Mouse (Mus musculus) neutrophil, adult 5-6 weeks (primary cell): ENCODE measurements around the gene Rnf157. TPM values are rescaled to one million over a fixed set of nuclear protein-coding genes. Genes with fewer than 3 reads are reported as not detected.
A peak's percentile ranks its signal among the peaks of the same experiment; 100 is the strongest.
"Not testable (repeated sequence)": the region's sequence is repeated elsewhere in the genome, so short reads cannot be mapped to it uniquely, and the experiment has no call there.

ENCODE experiments used
- ATAC-seq: fragments of 151-379, 151-347 bp; 2 replicates; pipeline ENCODE4 v1.8.0; 2017; ENCODE audit warnings: mild to moderate bottlenecking, moderate TSS enrichment; ENCODE audit not compliant: insufficient number of reproducible peaks, poor library complexity, low FRiP score, severe bottlenecking; ENCODE audit errors: extremely low read depth
- total RNA-seq: library from RNA; stranded (forward); fragments of 200-1000 nt; gene quantifications from 2 replicates; pipeline ENCODE4 v1.2.3, GENCODE M21; 2017

Rnf157 gene
- total RNA-seq, 1 experiment from 2014 or later = 17.0 TPM

DNA sequence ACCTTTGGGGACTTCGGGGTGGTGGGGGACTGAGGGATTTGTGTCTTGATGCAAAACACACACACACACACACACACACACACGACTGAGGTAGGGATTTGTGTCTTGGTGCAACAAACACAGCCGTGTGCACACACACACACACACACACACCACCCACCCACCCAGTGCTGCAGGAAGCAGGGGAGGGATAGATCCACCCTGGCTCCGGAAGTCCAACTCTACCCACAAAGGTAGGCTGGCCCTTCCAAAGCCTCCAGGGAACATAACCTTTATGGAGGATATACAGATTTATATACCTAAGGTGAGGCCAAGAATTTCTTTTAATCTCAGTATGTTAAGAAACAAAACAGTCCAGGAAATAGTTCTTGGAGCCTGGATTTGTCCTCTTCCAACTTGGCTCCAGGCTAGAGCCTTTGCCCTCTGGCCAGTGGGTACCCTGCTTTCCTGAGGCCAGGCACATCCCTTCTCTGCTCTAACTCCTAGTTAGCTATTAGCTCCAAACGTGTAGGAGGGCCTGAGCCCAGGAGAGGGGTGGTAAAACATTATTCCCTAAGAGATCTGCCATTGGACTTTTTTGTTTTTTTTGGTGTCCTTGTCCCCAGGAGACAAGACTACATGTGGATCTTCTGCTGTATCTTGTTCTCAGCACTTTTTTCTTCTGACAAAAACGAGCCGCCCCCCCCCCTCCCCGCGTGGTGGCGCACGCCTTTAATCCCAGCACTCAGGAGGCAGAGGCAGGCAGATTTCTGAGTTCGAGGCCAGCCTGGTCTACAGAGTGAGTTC is 22.3 kb upstream of the Rnf157 start:
- ATAC-seq = no peak

GRCm38 (mm10) chr11:116434287-116434966 is 21.6 kb upstream of the Rnf157 start:
- ATAC-seq = no peak

- peak; percentile 90 for ATAC-seq
Observed at GRCm38 (mm10) chr11:116433356-116434286, 20.8 kb upstream of the Rnf157 start, which contains the start of gene Ubald2. Ubald2 (plus strand) TSS chr11:116434094.

DNA sequence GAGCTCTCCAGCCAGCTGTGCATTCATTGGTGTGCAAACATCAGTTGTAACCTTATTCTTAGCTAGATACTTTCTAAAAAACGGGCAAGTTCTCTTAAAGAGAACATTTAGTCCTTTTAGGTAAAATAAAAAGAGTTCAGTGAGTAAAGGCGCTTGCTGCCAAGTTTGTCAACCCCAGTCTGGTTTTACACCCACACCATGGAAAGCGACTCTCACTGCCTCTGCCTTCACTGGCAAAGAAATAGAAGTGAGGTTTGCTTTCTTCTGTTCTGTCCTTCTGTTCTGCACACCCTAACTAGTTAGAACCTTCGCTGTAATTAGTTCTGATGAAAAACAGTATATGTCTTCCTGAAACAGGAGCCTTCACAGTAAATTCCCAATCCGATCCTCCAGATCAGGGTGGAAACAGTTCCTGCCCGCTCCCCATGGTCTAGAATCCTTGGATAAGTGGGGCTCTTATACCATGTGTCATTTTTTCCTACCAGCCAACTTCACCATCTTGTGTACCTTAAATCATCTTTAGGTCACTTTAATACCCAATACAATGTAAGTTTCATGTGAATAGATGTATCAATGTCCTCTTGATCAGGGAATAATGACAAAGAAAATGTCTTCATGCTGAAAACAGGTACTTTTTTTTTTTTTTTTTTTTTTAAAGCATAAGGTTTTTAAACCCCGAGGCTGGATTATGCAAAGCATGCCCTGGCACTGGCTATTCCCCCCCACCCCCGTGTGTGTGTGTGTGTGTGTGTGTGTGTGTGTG is 19.9 kb upstream of the Rnf157 start:
- ATAC-seq = no peak

GRCm38 (mm10) chr11:116432127-116432526 is 19.3 kb upstream of the Rnf157 start:
- no peak for ATAC-seq

GRCm38 (mm10) chr11:116431428-116432077 is 18.7 kb upstream of the Rnf157 start:
- no peak for ATAC-seq

- ATAC-seq = no peak
Observed at GRCm38 (mm10) chr11:116430723-116431427, 18.0 kb upstream of the Rnf157 start.

DNA sequence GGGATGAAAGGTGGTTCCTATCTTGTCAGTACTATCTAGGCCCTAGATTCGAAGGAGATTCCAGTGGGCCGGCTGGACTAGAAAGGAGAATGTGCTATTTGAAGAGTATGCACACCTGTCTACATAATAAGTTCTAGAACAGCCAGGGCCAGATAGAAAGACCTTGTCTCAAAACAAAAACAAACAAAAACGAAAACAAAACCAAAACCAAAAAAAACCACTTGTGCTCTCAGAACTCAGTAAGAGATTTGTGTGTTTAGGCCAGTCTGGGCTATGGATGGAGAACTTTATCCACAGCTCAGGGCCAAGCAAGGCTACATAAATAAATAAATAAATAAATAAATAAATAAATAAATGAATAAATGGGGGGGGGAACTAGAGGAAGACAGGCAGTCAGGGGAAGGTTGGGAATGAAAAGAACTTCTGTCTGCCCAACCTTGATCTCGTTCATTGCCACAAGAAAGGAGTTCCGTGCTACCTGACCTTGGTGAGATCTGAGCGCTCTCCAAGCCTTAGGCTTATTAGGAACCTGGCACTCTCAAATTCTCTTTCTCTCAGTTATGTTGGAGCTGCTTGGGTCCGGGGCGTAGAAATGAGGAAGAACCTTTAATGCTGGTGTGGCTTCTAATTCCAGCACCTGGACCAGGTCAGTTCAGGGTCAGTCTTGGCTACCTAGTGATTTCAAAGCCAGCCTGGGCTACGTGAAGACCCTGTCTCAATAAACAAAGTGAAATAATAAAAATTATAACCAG is 17.2 kb upstream of the Rnf157 start:
- no peak for ATAC-seq

DNA sequence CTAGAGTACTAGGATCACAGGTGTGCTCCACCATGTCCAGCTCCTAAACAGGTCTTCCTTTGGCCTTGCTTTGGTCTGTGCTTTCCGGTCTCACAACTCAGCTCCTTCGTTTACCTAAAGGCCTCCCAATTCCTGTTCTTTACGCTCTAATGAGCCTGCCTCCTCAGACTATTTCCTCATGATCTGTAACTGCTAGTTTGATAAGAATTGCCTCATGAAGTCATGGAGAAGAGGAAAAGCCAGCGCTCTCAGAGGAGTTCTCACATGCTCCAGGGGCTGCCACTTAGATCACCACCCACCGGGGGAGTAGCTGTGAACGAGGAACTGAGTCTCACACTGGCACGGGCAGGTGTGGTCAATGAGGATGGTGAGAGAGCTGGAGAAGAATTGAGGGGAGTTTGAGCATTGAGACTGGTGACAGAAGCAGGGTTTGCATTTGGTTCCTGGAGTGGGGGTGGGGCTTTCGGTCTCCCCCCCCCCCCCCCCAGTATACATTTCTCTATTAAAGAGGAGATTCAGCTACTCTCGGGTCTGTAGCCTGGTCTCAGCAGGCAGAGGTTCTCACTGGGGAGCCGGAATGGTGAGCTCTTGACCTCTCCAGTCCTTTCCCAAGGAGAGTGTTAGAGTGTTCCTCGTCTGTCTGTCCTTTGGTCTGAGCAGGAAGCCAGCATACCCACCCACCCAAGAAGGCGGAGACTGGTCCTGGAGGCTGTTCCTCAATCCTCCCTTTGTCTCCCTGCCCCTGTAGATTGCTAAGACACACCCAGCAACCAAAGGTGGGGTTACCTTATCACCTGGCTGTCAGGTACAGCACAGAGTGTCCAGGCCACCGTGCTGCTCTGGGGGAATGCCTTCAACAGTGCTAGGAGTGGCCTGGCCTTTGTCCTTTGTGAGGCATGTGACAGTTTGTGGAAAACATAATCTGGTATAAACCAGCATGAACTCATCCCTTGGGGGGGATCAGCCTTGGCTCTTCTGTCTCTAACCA is 16.3 kb upstream of the Rnf157 start:
- ATAC-seq = no peak

DNA sequence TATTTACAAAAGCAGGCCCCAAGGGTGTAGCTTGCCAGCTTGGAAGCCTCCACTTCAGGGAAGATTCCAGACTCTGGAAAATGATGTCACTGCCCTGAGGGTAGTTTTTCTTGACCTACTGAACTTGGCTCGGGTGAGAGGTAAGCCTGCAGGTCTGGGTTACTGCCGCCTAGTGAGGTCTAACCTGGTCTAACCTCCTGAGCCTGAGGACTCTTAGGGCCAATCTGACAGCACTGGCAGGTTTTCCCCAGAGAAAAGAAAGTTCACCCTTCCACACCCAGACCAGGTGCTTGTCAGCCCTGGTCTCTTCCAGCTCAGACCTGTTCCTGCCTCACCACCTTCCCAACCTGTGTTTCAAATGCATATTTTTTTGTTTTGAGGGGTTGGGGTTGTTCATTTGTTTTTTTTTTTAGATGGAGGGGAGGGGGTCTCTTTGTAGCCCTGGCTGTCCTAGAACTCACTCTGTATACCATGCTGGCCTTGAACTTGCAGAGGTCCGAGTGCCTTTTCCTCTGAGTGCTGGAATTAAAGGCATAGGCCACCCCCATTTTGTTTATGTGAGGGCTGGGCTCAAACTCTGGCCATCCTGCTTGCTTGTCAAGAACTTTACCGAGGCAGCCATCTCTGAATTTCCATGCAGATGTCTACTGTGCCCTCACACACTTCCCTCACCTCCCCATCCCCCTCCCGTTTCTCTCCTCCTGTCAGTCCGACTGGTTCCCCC is 14.2 kb upstream of the Rnf157 start:
- ATAC-seq = no peak

DNA sequence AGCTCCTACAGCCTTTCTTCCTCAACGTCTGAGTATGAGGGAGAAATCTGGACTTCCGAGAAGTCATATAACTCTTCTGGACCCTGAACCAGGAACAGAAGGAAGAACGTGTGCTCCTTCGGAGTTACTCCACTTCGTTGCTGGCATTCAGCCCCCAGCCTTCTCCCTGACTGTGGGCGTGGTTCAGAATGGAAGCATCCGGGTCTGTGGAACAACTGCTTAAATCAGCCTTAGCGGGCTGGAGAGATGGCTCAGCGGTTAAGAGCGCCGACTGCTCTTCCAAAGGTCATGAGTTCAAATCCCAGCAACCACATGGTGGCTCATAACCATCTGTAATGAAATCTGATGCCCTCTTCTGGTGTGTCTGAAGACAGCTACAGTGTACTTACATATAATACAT is 13.5 kb upstream of the Rnf157 start:
- ATAC-seq = not testable (repeated sequence)

GRCm38 (mm10) chr11:116424621-116425407 is 12.0 kb upstream of the Rnf157 start:
- ATAC-seq = no peak

DNA sequence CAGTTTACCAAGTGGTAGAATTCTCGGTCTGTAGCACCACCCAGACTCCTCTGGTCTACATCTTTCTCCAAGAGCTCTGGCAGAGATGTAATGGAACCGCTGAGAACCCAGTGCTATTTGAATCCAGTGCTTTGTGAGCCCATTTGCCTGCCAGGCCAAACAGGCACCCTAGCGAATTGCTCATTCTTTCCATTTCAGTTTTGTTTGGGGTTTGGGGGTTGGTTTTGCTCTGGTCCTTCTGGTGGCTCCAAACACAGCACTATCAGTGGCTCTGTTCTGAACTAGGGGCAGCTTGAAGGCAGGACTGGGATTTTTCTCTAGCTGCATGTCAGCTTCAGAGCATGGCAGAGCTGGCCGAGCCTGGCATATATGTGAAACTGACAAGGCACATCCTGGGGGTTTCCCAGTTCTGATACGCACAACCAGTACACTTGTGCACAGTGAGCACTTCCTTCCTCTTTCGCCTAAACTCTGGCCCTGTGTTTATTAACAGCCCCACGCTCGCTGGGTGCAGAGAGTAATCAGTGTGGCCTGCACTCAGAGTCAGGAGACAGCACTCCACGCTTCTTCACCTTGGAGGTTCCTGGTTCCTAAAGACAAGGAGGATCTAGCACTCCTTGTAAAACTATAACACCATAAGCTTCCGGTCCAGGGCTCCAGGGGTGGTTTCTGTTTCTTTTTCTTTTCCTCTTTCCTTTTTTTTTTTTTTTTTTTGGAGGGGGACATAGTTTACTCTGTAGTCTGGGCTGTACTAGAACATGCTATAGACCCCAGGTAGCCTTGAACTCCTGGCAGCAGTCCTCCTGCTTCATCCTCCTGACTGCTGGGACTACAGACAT is 11.2 kb upstream of the Rnf157 start:
- peak; percentile 95 for ATAC-seq

- ATAC-seq = no peak
Observed at GRCm38 (mm10) chr11:116423214-116423613, 10.4 kb upstream of the Rnf157 start.
